Mouse (Mus musculus): Measurements from ENCODE around the gene Pde1c. TPM values are rescaled to one million over a fixed set of nuclear protein-coding genes. Genes with fewer than 3 reads are reported as not detected.

Pde1c gene
- polyA plus RNA-seq, 1 experiment from 2014 or later: 9.9 TPM

DNA sequence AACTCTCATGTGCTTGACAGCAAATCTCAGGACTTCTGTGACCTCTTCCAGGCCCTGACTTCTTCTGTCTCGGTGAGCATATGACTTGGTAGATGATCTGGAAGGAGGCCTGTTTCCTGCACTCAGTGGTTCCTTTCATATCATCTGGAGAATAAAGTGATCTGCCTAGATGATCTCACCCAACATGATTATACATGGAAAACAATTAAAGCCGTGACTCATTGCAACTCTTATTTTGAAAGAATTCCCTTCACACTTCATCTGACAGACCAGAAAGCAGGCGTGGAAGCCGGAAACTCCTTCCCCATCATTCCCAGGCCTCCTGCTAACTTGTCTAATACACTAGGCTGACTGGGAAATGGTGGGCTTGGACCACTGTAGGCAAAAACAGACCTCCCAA is 152.7 kb downstream of the Pde1c start:
- no peak overlapping the region for H3K4me3 ChIP-seq
- 75% methylated on average over 4 of the region's 4 CpGs for WGBS
- ATAC-seq (replicated peaks): no peak
- no peak overlapping the region for H3K4me2 ChIP-seq
- no peaks in the 10 kb centered on the region for H3K9me3 ChIP-seq
- no peaks in the 10 kb centered on the region for H3K4me1 ChIP-seq
- H3K36me3 ChIP-seq (replicated peaks): no peaks in the 10 kb centered on the region
- H3K9ac ChIP-seq: no peak overlapping the region
- no peak overlapping the region for H3K27ac ChIP-seq
- no peaks in the 10 kb centered on the region for H3K27me3 ChIP-seq (replicated peaks)

DNA sequence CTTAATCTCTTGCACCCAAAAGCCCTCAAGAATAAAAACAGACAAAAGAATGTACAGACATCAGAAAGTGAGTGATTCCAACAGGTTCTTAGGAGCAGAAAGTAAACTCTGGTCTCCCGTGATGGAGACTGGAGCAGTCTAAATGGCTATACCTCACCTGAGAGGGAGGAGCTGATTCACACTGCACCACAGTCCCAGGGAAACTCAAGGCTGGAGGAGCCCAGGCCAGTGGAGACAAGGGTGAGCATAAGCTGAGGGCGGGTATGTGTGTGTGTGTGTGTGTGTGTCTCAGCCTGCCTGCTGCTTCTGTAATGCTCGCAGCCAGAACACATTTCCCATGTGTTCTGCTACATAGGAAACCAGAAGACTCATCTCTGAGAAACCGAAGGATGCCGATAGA is 179.7 kb downstream of the Pde1c start:
- no peaks in the 10 kb centered on the region for H3K36me3 ChIP-seq (replicated peaks)

DNA sequence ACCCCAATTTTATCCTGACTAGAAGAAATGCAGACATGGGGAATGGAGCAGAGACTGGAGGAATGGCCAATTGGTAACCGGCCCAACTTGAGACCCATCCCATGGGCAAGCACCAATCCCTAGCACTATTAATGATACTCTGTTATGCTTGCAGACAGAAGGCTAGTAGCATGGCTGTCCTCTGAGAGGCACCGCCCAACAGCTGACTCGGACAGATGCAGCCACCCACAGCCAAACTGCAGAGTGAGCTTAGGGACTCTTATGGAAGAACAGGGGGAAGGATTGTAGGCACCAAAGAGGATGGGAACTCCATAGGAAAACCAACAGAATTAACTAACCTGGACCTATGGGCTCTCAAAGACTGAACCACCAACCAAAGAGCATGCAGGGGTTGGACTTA is 192.5 kb downstream of the Pde1c start:
- no peaks in the 10 kb centered on the region for H3K36me3 ChIP-seq (replicated peaks)
- no peak overlapping the region for H3K4me2 ChIP-seq
- H3K4me1 ChIP-seq: peaks cover 4% of the 10 kb centered on the region; the same call in 1 of the 2 replicates
- no peak overlapping the region for H3K9ac ChIP-seq
- H3K27ac ChIP-seq: no peak overlapping the region
- ATAC-seq (replicated peaks): no peak
- no peaks in the 10 kb centered on the region for H3K27me3 ChIP-seq (replicated peaks)
- H3K4me3 ChIP-seq: no peak overlapping the region
- H3K9me3 ChIP-seq: no peaks in the 10 kb centered on the region
- 97% methylated on average over 3 of the region's 3 CpGs for WGBS

More for the DNA sequence above, 179.7 kb downstream of the Pde1c start:
- no peak overlapping the region for H3K27ac ChIP-seq
- WGBS: 76% methylated on average over 5 of the region's 5 CpGs
- no peak overlapping the region for H3K4me2 ChIP-seq
- H3K4me1 ChIP-seq: no peaks in the 10 kb centered on the region
- no peaks in the 10 kb centered on the region for H3K27me3 ChIP-seq (replicated peaks)
- no peak overlapping the region for H3K4me3 ChIP-seq
- 0 out of 2 replicates have a peak, but pooled peaks have one; percentile 52 for ATAC-seq (replicated peaks)
- no peak overlapping the region for H3K9ac ChIP-seq
- H3K9me3 ChIP-seq: no peaks in the 10 kb centered on the region

DNA sequence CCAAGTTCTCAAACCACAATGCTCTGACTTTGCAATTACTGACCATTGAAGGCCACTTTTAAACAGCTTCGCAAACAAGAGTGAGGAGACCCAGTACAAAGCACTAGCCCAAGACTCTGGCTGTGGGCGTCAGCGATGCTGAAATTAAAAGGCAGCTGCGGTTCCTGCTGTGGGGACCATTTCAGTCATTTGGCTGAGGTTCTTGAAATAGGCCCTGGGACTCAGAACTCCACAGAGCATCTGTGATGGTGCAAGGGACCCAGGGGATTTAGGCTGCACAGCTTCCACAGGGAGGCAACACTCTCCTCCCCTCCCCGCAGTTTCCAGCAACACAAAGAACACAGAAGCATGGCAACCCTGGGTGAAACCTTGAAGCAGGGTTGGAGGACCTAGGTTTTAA is 194.7 kb downstream of the Pde1c start:
- no peak overlapping the region for H3K4me2 ChIP-seq
- H3K36me3 ChIP-seq (replicated peaks): no peaks in the 10 kb centered on the region
- ATAC-seq (replicated peaks): no peak
- H3K4me1 ChIP-seq: peaks cover 4% of the 10 kb centered on the region; the same call in 1 of the 2 replicates
- no peak overlapping the region for H3K27ac ChIP-seq
- H3K27me3 ChIP-seq (replicated peaks): no peaks in the 10 kb centered on the region
- no peaks in the 10 kb centered on the region for H3K9me3 ChIP-seq
- WGBS: 86% methylated on average over 5 of the region's 5 CpGs
- H3K9ac ChIP-seq: no peak overlapping the region
- H3K4me3 ChIP-seq: no peak overlapping the region

DNA sequence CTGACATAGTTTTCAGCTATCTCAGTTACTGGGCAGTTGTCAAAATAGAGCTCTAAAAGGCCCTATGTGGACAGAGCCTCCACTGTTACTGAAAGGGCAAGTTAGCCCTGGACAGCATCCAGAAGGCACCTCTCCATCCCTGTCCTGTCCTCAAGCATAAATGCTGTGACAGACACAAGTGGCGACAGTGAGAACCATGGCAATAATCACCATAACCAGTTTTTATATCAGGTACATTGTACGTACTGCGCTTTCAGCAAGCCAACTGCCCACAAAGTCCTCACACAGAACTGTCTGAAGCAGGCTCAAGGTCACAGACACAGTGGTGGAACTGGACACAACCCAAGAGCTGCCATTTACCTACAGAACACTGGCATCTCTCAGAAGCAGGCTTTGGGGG is 195.2 kb downstream of the Pde1c start:
- 82% methylated on average over 3 of the region's 3 CpGs for WGBS
- H3K4me1 ChIP-seq: peaks cover 4% of the 10 kb centered on the region; the same call in 1 of the 2 replicates
- no peak overlapping the region for H3K27ac ChIP-seq
- no peaks in the 10 kb centered on the region for H3K27me3 ChIP-seq (replicated peaks)
- H3K4me2 ChIP-seq: no peak overlapping the region
- no peaks in the 10 kb centered on the region for H3K9me3 ChIP-seq
- no peak overlapping the region for H3K9ac ChIP-seq
- H3K36me3 ChIP-seq (replicated peaks): no peaks in the 10 kb centered on the region
- no peak overlapping the region for H3K4me3 ChIP-seq
- ATAC-seq (replicated peaks): no peak; the same call in 1 of the 2 replicates

DNA sequence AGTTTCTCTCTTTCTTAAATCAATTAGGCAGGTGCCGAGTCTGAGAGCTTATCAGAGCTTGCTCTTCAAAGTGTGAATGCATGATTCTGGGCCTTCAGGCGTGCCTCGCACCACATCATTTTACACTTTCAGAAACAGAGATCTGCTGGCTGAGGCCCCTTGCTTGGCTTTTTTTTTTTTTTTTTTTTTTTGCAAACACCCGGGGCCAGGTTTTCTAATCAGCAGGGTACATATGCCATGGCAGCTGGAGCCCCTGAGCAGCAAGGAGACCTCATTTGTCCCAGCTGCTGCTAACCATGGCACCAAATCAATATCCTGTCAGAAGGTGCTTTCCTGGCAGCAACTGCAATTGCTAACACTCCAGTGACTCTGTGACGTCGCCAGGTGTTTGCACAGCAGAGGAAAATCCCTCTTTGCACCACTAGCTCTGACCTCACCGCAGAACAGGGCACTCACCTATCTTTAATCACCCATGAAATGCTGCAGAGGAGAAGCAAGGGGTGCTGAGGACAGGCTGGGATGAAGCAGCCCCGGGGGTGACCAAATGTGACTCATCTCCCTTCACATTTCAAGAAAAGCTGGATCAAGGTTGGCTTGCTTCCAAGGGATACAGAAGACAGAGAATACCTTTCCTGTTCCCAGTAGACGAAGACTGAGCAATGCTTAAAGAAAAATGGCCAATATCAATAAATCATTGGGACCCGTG is 195.7 kb downstream of the Pde1c start:
- Histone ChIP-seq H3K27ac (peak overlapping the region; percentile 21; the same call in 1 of the 2 replicates), H3K36me3 (replicated peaks) (no peaks in the 10 kb centered on the region), H3K4me1 (peaks cover 4% of the 10 kb centered on the region; the same call in 1 of the 2 replicates), H3K27me3 (replicated peaks) (no peaks in the 10 kb centered on the region), H3K9me3 (no peaks in the 10 kb centered on the region), H3K4me3 (no peak overlapping the region), H3K9ac (no peak overlapping the region), H3K4me2 (no peak overlapping the region)
- ATAC-seq (replicated peaks): peak; percentile 80
- 65% methylated on average over 10 of the region's 10 CpGs for WGBS

DNA sequence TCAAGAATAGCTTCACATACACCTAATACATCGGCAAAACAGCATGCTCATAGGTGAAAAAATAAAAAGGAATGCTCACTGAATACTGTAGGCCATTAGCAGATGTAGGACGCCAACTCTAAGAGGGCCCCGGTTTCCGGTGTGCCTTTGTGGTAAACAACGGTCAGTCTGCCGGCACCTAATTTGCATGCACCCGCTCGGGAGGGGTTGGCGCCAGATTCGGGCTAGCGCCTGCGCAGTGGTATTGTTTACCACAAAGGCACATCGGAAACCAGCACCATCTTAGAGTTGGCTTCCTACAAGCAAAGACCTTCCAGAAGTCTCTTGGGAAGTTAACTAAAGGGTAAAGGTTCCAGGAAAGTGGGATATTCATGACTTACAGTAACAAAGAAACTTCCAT is 199.4 kb downstream of the Pde1c start:
- Histone ChIP-seq H3K4me1 (peaks cover 4% of the 10 kb centered on the region; the same call in 1 of the 2 replicates), H3K27ac (no peak overlapping the region), H3K4me3 (no peak overlapping the region), H3K36me3 (replicated peaks) (no peaks in the 10 kb centered on the region), H3K4me2 (no peak overlapping the region), H3K27me3 (replicated peaks) (no peaks in the 10 kb centered on the region), H3K9me3 (no peaks in the 10 kb centered on the region), H3K9ac (no peak overlapping the region)
- no peak for ATAC-seq (replicated peaks)
- 76% methylated on average over 13 of the region's 13 CpGs for WGBS

DNA sequence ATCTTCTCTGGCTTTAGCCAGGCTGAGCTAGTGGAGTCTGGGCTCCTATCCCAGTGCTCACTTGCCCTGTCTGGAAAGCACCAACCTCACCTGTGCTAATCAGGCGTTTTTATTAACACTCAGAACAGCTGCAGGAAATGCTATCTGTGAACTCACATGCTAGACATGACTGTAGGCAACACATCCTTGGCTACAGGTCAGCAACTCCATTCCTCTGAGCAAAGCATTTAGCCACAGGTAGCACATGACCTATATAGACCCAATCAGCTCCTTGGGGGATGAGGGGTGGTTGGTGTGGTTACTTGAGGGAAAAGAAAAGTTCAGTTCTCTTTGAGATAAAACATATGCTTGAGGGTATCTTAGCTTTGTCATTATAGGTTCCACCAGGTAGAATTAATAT is 200.8 kb downstream of the Pde1c start:
- 73% methylated on average over 1 of the region's 1 CpGs for WGBS
- Histone ChIP-seq H3K4me1 (peaks cover under 1% of the 10 kb centered on the region; the same call in 1 of the 2 replicates), H3K9ac (no peak overlapping the region), H3K4me2 (no peak overlapping the region), H3K4me3 (no peak overlapping the region), H3K27me3 (replicated peaks) (no peaks in the 10 kb centered on the region), H3K36me3 (replicated peaks) (no peaks in the 10 kb centered on the region), H3K9me3 (no peaks in the 10 kb centered on the region), H3K27ac (no peak overlapping the region)
- no peak for ATAC-seq (replicated peaks)

DNA sequence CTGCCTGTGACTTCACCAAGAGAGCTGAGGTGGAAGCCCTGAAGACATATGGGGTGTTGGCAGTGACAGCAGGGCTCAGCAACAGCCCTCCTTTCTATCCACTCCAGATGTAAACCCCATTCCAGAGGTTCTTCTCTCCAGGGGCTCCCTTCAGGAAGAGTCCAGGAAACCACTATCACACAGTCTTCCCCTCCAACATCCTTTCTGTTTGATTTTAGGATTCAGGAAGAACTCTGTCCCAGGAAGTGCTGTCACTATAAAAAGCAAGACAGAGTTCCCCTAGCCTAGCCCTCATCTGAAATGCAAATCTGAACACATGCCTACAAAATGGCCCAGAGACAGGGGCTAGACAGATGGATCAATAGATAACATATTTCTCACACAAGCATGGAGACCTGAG is 201.6 kb downstream of the Pde1c start:
- no peak overlapping the region for H3K9ac ChIP-seq
- no peak overlapping the region for H3K4me2 ChIP-seq
- H3K4me3 ChIP-seq: no peak overlapping the region
- H3K9me3 ChIP-seq: no peaks in the 10 kb centered on the region
- H3K4me1 ChIP-seq: 0 out of 2 replicates have a peak, but pooled peaks cover 3% of the 10 kb centered on the region
- H3K36me3 ChIP-seq (replicated peaks): no peaks in the 10 kb centered on the region
- ATAC-seq (replicated peaks): no peak
- H3K27ac ChIP-seq: no peak overlapping the region
- no peaks in the 10 kb centered on the region for H3K27me3 ChIP-seq (replicated peaks)

DNA sequence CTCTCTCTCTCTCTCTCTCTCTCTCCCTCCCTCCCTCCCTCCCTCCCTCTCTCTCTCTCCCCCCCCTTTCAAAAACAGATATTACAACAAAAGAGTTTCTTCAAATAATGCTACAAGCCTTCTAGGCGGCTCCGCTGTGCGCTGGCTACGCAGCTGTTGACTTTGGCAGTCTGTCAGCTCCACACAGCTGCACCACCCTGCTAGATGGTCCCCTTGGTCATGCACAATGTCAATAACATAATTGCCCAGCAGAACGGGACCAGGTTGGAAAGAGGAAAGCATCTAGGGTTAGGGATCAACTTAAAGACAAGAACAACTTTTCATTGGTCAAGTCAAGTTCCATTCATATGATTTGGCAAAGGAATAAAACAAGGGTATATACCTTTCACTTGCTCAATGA is 206.3 kb downstream of the Pde1c start:
- Histone ChIP-seq H3K36me3 (replicated peaks) (no peaks in the 10 kb centered on the region), H3K4me3 (peak overlapping the region; percentile 54), H3K9me3 (no peaks in the 10 kb centered on the region), H3K9ac (no peak overlapping the region), H3K4me2 (peak overlapping the region; percentile 93), H3K27me3 (replicated peaks) (no peaks in the 10 kb centered on the region), H3K27ac (no peak overlapping the region), H3K4me1 (peaks cover 23% of the 10 kb centered on the region)
- peak; percentile 76 for ATAC-seq (replicated peaks)
- WGBS: 3% methylated on average over 5 of the region's 5 CpGs

DNA sequence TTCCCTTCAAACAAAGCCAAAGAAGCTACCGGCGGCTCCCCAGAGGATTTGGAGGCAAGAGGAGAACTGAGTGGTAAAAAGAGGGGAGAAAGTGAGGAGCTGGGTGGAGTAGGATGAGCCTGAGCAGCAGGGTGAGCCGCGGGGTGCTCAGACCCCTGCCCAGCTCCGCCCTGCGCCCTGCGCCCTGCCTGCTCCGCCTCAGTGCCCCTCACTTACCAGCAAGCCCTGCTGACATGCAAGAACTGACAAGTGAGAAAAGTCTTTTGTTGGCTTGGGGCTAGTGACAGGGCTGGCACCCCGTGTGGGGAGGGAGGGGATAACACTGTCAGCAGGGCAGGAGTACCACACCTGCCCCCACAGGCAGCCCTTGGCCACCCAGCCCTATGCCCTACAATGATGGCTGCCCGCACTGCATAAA is 206.8 kb downstream of the Pde1c start:
- peak; percentile 96 for ATAC-seq (replicated peaks)
- Histone ChIP-seq H3K4me2 (peak overlapping the region; percentile 93), H3K4me1 (peaks cover 23% of the 10 kb centered on the region), H3K36me3 (replicated peaks) (no peaks in the 10 kb centered on the region), H3K27ac (peak overlapping the region; percentile 54; the same call in 1 of the 2 replicates), H3K9ac (peak overlapping the region; percentile 61), H3K9me3 (no peaks in the 10 kb centered on the region), H3K27me3 (replicated peaks) (no peaks in the 10 kb centered on the region), H3K4me3 (peak overlapping the region; percentile 54)
- 0% methylated on average over 10 of the region's 10 CpGs for WGBS

DNA sequence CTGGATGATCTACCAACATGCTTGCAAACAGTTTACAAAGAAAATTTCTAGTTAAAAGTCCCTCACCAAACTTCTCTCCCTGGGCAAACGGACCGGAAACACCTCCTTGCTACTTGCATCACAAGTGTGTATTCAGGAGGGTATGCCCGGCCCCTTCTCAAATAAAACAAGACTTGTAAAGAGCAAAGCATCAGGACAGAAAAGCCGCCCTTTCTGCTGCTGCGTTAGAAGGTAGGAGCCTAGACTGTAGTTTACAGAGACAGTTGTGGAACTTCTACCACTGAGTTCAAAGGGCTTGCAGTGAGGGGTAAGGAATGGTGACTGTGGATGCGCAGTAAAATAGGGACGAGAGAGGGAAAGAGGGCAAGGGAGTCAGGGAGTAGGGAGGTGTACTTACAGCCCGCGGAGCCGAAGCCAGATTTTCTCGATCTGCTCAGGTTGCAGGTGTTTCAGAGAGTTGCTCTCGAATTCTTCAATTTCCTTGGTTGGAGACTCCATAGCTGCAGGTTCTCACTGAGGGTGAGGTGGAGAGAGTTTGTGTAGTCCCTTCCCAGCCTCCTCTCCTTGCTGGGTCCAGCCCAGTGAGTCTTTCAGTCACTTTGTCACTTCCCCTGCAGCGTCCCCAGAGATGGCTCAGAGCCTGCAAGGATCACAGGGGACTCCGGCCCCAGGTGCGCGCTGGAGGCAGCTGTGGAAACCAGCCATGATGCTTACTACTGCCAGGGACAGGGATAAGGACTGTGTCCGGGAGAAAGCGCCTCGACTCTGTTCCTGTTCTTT is 207.4 kb downstream of the Pde1c start:
- Histone ChIP-seq H3K27ac (0 out of 2 replicates have a peak overlapping the region, but pooled peaks have one; percentile 54), H3K9ac (peak overlapping the region; percentile 61)
- under 1% methylated on average over 19 of the region's 19 CpGs for WGBS

More for the DNA sequence above, 207.4 kb downstream of the Pde1c start:
- Histone ChIP-seq H3K4me2 (peak overlapping the region; percentile 93), H3K4me3 (peak overlapping the region; percentile 54), H3K36me3 (replicated peaks) (no peaks in the 10 kb centered on the region), H3K27me3 (replicated peaks) (no peaks in the 10 kb centered on the region), H3K9me3 (no peaks in the 10 kb centered on the region), H3K4me1 (peaks cover 23% of the 10 kb centered on the region)
- ATAC-seq (replicated peaks): peak; percentile 76

Data from midbrain, embryonic 15.5 days (tissue).